Mouse (Mus musculus) limb, embryonic 12.5 days (tissue): ENCODE measurements around the gene Sema3b. TPM values are rescaled to one million over a fixed set of nuclear protein-coding genes. Genes with fewer than 3 reads are reported as not detected.
A peak's percentile ranks its signal among the peaks of the same experiment; 100 is the strongest.

ENCODE experiments used
- ATAC-seq: fragments of 200-750 bp; cut with Nextera tagmentation; 2 replicates; pipeline ENCODE4 v1.8.0; 2017; ENCODE audit warnings: low read depth, moderate TSS enrichment; ENCODE audit not compliant: insufficient number of reproducible peaks, insufficient read depth, low FRiP score, low TSS enrichment
- H3K27ac ChIP-seq: fragments of 300-500 bp; sonication (generic); 2 replicates; pipeline ENCODE4 v1.5.1; 2016; ENCODE audit warnings: mild to moderate bottlenecking, moderate library complexity
- H3K27me3 ChIP-seq: fragments of 300-500 bp; sonication (generic); 2 replicates; pipeline ENCODE4 v1.6.1; 2016; ENCODE audit warnings: mild to moderate bottlenecking, moderate library complexity
- H3K36me3 ChIP-seq: fragments of 300-500 bp; sonication (generic); 2 replicates; pipeline ENCODE4 v1.6.1; 2016; ENCODE audit warnings: mild to moderate bottlenecking, moderate library complexity
- H3K4me1 ChIP-seq: fragments of 300-500 bp; sonication (generic); replicated peaks from 2 replicates; pipeline ENCODE4 v1.6.1; 2016
- H3K4me2 ChIP-seq: fragments of 300-500 bp; sonication (generic); 2 replicates; pipeline ENCODE4 v1.6.1; 2016; ENCODE audit warnings: mild to moderate bottlenecking, moderate library complexity
- H3K4me3 ChIP-seq: fragments of 300-500 bp; sonication (generic); replicated peaks from 2 replicates; pipeline ENCODE4 v1.5.1; 2016; ENCODE audit warnings: mild to moderate bottlenecking
- H3K9ac ChIP-seq: fragments of 300-500 bp; sonication (generic); replicated peaks from 2 replicates; pipeline ENCODE4 v1.6.1; 2016; ENCODE audit warnings: mild to moderate bottlenecking, moderate library complexity
- H3K9me3 ChIP-seq: fragments of 300-500 bp; sonication (generic); 2 replicates; pipeline ENCODE4 v1.6.1; 2016; ENCODE audit warnings: mild to moderate bottlenecking, moderate library complexity
- WGBS: fragments of 180-500 bp; shearing (Covaris S2); methylation state at CpG from one replicate; pipeline ENCODE4 v1.1.7; 2016; 5-methylcytosine and 5-hydroxymethylcytosine counted together
- polyA plus RNA-seq: library from polyadenylated mRNA; unstranded; fragments of >200 nt; fragmentation: Nextera tagmentation; extraction: Ambion mirVana; gene quantifications from 2 replicates; pipeline ENCODE4 v1.2.1, GENCODE M21; 2016

Gene Sema3b
- polyA plus RNA-seq, 1 experiment from 2014 or later, result 8.1 TPM

DNA sequence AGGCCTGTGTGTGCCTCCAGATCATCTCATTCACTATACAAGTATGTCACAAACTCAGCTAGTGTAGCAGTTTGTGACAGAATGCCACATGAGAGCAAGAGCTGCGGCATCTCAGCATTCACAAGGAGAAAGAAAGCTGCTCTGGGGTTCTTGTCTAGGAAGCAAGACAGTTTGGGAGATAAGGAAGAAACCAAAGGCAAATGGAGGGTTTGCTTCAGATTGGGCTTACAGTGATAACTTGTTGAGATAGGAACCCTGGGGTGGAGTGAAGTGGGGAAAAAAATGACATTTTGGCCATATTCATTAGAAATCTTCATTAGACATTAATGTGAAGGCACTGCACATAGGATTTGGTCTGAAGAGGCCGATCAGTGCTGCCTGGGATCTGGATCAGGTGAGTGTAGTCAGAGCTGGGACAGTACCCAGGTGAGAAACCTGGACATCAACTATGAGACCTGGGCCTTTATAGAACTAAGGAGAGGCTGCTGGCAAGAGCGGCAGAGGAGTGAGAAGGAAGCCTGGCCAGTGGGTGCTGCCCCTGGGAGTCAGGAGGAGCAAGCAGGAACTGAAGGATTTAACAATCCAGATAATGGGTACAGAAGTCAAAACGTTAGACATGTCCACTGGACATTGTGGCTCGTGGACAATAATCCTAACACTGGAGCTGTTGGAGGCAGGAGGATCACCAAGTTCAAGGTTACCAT is 56.2 kb downstream of the Sema3b start:
- Histone ChIP-seq H3K4me1 (peaks cover 56% of the 10 kb centered on the region), H3K4me2 (peak overlapping the region; percentile 89), H3K27ac (peak overlapping the region; percentile 95; the same call in 1 of the 2 replicates), H3K4me3 (peak overlapping the region; percentile 75), H3K27me3 (peaks cover 13% of the 10 kb centered on the region; the same call in 1 of the 2 replicates), H3K9me3 (no peaks in the 10 kb centered on the region), H3K9ac (no peak overlapping the region), H3K36me3 (peaks cover 16% of the 10 kb centered on the region)
- ATAC-seq, result no peak
- WGBS, result 82% methylated on average over 5 of the region's 5 CpGs

DNA sequence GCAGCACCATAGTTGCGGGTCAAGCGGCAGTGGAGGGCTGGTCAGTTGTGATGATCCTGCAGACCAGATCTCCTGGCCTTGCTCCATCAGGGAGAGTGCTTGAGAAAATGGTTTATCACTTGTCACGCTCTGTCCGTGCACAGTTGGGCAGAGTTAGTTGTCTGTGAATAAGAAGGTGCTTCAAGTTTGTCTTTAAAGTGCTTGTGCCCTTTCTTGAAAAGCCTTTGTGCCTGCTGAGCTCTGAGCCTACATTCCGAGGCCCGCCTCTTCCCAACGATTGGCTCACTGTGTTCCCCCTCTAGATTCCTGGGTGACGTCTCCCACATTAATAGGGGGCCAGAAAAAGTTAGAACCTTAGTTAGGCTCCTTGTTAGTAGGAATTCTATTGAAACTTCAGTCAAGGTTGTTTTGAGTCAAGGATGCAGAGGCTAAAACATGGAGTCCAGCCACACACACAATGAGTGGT is 57.1 kb downstream of the Sema3b start:
- H3K36me3 ChIP-seq, result peaks cover 7% of the 10 kb centered on the region
- ATAC-seq, result no peak
- H3K9me3 ChIP-seq, result no peaks in the 10 kb centered on the region
- H3K27me3 ChIP-seq, result peaks cover 13% of the 10 kb centered on the region; the same call in 1 of the 2 replicates
- peak overlapping the region; percentile 89 for H3K4me2 ChIP-seq
- peak overlapping the region; percentile 83 for H3K9ac ChIP-seq
- H3K27ac ChIP-seq, result peak overlapping the region; percentile 87
- WGBS, result 6% methylated on average over 8 of the region's 8 CpGs
- peaks cover 65% of the 10 kb centered on the region for H3K4me1 ChIP-seq
- peak overlapping the region; percentile 75 for H3K4me3 ChIP-seq

GRCm38 (mm10) chr9:107551117-107551889 is 57.7 kb downstream of the Sema3b start, which contains the start of gene Rassf1:
Rassf1 (plus strand) TSS chr9:107551555.
- ATAC-seq, result 0 out of 2 replicates have a peak, but pooled peaks have one; percentile 3
- under 1% methylated on average over 63 of the region's 63 CpGs for WGBS
- H3K9me3 ChIP-seq, result no peaks in the 10 kb centered on the region
- H3K27ac ChIP-seq, result peak within 1 kb of the TSS; percentile 87
- H3K27me3 ChIP-seq, result peaks cover 13% of the 10 kb centered on the region; the same call in 1 of the 2 replicates
- peak within 1 kb of the TSS; percentile 75 for H3K4me3 ChIP-seq
- peaks cover 65% of the 10 kb centered on the region for H3K4me1 ChIP-seq
- H3K4me2 ChIP-seq, result peak within 1 kb of the TSS; percentile 89
- H3K9ac ChIP-seq, result peak within 1 kb of the TSS; percentile 83
- H3K36me3 ChIP-seq, result peaks cover under 1% of the 10 kb centered on the region; the same call in 1 of the 2 replicates

DNA sequence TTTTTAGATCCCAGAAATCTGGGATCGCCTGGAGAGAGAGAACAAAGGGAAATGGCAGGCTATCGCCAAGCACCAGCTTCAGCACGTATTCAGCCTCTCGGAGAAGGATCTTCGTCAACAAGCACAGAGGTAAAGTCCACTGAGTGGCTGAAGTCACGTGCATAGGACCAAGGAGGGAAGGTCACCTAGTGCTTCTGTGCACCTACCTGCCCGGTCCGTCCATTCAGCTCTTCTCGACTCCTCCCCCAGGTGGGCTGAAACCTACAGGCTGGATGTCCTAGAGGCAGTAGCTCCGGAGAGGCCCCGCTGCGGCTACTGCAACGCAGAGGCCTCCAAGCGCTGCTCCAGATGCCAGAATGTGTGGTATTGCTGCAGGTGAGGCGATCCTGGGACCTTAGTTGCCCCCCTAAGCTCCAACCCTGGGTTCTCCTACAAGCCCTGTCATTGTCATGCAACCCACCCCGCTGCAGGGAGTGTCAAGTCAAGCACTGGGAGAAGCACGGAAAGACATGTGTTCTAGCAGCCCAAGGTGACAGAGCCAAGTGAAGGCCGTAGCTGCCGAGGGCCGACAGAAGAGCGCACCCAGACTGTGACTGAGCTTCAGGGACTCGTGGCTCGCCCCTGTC is 58.4 kb downstream of the Sema3b start:
- Histone ChIP-seq H3K27me3 (peaks cover 13% of the 10 kb centered on the region; the same call in 1 of the 2 replicates), H3K4me2 (peak overlapping the region; percentile 89), H3K4me1 (peaks cover 65% of the 10 kb centered on the region), H3K4me3 (peak overlapping the region; percentile 75), H3K36me3 (no peaks in the 10 kb centered on the region), H3K9ac (peak overlapping the region; percentile 83; the same call in 1 of the 2 replicates), H3K9me3 (no peaks in the 10 kb centered on the region), H3K27ac (peak overlapping the region; percentile 87)
- 30% methylated on average over 23 of the region's 23 CpGs for WGBS
- no peak for ATAC-seq

GRCm38 (mm10) chr9:107549297-107550074 is 59.5 kb downstream of the Sema3b start:
- Histone ChIP-seq H3K4me1 (peaks cover 61% of the 10 kb centered on the region), H3K27ac (no peak overlapping the region), H3K4me3 (no peak overlapping the region), H3K9me3 (no peaks in the 10 kb centered on the region), H3K9ac (no peak overlapping the region), H3K27me3 (peaks cover 13% of the 10 kb centered on the region; the same call in 1 of the 2 replicates), H3K36me3 (peaks cover 10% of the 10 kb centered on the region), H3K4me2 (0 out of 2 replicates have a peak overlapping the region, but pooled peaks have one; percentile 89)
- ATAC-seq, result no peak
- WGBS, result 82% methylated on average over 20 of the region's 20 CpGs

GRCm38 (mm10) chr9:107548820-107549219 is 60.2 kb downstream of the Sema3b start:
- Histone ChIP-seq H3K9ac (no peak overlapping the region), H3K9me3 (no peaks in the 10 kb centered on the region), H3K36me3 (peaks cover 17% of the 10 kb centered on the region), H3K4me3 (no peak overlapping the region), H3K27ac (no peak overlapping the region), H3K4me1 (peaks cover 58% of the 10 kb centered on the region), H3K27me3 (peaks cover 13% of the 10 kb centered on the region; the same call in 1 of the 2 replicates), H3K4me2 (no peak overlapping the region)
- 90% methylated on average over 10 of the region's 10 CpGs for WGBS
- no peak for ATAC-seq

- H3K36me3 ChIP-seq, result peaks cover 24% of the 10 kb centered on the region
- 77% methylated on average over 5 of the region's 5 CpGs for WGBS
- H3K4me1 ChIP-seq, result peaks cover 53% of the 10 kb centered on the region
- H3K27me3 ChIP-seq, result peaks cover 13% of the 10 kb centered on the region; the same call in 1 of the 2 replicates
- no peak overlapping the region; the same call in 1 of the 2 replicates for H3K27ac ChIP-seq
- no peak overlapping the region for H3K4me3 ChIP-seq
- no peak overlapping the region for H3K9ac ChIP-seq
- H3K9me3 ChIP-seq, result no peaks in the 10 kb centered on the region
- no peak for ATAC-seq
- H3K4me2 ChIP-seq, result no peak overlapping the region
Observed at GRCm38 (mm10) chr9:107547957-107548356, 61.1 kb downstream of the Sema3b start.

Other genes starting within 250 kb of the Sema3b start
- gene Cacna2d2, start 209.6 kb downstream of the Sema3b start, polyA plus RNA-seq, result 0.37 and 0.49 TPM in 2 replicates
- gene Tmem115, start 75.3 kb downstream of the Sema3b start, polyA plus RNA-seq, result 47.0 and 47.7 TPM in 2 replicates
- 15.3 and 15.6 TPM in 2 replicates for gene Cyb561d2, start 67.0 kb downstream of the Sema3b start, polyA plus RNA-seq
- 38.6 and 40.1 TPM in 2 replicates for gene Nprl2, start 67.0 kb downstream of the Sema3b start, polyA plus RNA-seq
- gene Zmynd10, start 61.9 kb downstream of the Sema3b start, polyA plus RNA-seq, result 1.2 and 1.7 TPM in 2 replicates
- gene Rassf1, start 57.7 kb downstream of the Sema3b start, polyA plus RNA-seq, result 59.8 and 64.8 TPM in 2 replicates
- gene Tusc2, start 46.0 kb downstream of the Sema3b start, polyA plus RNA-seq, result 50.6 and 52.6 TPM in 2 replicates
- 127 and 128 TPM in 2 replicates for gene Hyal2, start 41.3 kb downstream of the Sema3b start, polyA plus RNA-seq
- gene Hyal1, start 32.3 kb downstream of the Sema3b start, polyA plus RNA-seq, result 13.7 and 14.9 TPM in 2 replicates
- gene Naa80, start 30.3 kb downstream of the Sema3b start, polyA plus RNA-seq, result 14.3 and 16.1 TPM in 2 replicates
- gene Hyal3, start 28.4 kb downstream of the Sema3b start, polyA plus RNA-seq, result 1.3 and 1.4 TPM in 2 replicates
- gene Ifrd2, start 21.6 kb downstream of the Sema3b start, polyA plus RNA-seq, result 38.5 and 40.2 TPM in 2 replicates
- 400 and 416 TPM in 2 replicates for gene Gnai2, start 26.1 kb upstream of the Sema3b start, polyA plus RNA-seq
- 3.5 and 5.0 TPM in 2 replicates for gene Slc38a3, start 60.3 kb upstream of the Sema3b start, polyA plus RNA-seq
- gene Gnat1, start 70.5 kb upstream of the Sema3b start, polyA plus RNA-seq, result 2.1 and 2.2 TPM in 2 replicates
- gene Sema3f, start 101.2 kb upstream of the Sema3b start, polyA plus RNA-seq, result 47.6 and 53.5 TPM in 2 replicates
- 232 and 239 TPM in 2 replicates for gene Rbm5, start 161.8 kb upstream of the Sema3b start, polyA plus RNA-seq